Mouse (Mus musculus): Measurements from ENCODE around the gene Pde3a.

- no peak for TF ChIP-seq CTCF (IDR thresholded peaks at IDR 0.05; ENCODE audit: borderline replicate concordance, insufficient read depth, low read length)
- no peak for TF ChIP-seq POLR2A (IDR thresholded peaks at IDR 0.05; ENCODE audit: low read depth, low read length)
These were observed 118.0 kb downstream of the Pde3a start for GRCm38 (mm10) chr6:141367037-141367436.

Data from embryonic fibroblast, embryonic 13.5 days (primary cell).